Mouse (Mus musculus): ENCODE measurements at regions not wholly inside any gene's neighbourhood (a gene's known extent, or its start where the extent isn't known, plus 50 kb on each side); places are given as distances from the start of the nearest gene placed in this dataset.

DNA sequence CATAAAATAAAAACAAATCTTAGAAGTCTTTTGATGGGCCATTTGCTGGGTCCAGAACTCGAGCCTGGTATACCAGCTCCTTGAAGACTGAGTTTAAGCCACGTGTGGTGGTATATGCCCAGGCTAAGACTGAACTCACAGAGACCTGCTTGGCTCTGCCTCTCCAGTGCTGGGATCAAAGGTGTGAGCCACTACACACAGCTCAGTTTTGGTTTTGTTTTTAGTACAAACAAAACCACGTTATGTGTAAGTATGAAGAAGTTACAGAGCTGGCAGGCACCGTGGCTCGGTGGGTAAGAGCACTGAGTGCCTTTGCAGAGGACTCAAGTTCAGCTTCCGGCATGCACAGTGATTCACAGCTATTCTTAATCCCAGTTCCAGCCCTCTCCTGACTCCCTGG is 75.6 kb downstream of the Wdr5 start:
- DNase-seq (ENCODE audit: low read depth, low spot score): no peak

DNA sequence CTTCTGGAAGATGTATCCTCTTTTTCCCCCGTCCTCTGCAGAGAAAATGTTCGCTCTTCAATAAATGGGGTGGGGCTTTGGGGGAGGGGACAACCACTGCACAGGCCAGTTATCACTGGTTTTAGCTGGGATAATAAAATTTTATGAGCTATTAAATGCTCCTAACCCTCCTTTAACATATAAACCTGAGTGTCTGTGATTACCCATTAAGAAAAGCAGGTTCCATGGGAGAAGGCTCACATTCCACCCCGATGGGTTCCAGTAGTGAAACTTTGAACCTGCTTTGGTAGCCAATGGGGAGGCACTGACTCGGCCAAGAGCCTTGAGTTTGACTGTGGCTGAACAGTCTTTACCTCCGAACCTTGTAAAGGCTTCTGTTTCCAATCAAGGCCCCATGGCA is 76.7 kb downstream of the Wdr5 start:
- DNase-seq (ENCODE audit: low read depth, low spot score): no peak

DNA sequence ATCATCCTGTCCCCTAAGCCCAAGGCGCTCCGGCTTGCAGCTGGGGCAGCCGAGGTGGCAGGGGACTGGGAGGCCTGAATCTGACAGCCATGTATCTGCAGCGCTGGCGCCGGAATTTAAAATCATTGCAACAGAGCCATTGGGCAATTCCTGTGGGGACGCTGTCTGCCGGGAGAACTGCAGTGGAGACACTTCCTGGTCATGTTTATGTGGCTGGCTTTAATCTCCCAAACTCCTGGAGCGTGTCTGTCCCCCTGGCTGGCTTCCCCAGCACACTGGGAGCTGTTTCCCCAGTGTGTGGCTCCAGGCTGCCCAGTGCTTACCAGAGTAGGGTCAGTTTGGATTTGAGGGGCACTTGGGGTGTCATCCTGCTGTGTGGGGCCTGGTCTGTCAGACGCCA is 78.4 kb downstream of the Wdr5 start:
- DNase-seq (ENCODE audit: low read depth, low spot score): peak; percentile 65

DNA sequence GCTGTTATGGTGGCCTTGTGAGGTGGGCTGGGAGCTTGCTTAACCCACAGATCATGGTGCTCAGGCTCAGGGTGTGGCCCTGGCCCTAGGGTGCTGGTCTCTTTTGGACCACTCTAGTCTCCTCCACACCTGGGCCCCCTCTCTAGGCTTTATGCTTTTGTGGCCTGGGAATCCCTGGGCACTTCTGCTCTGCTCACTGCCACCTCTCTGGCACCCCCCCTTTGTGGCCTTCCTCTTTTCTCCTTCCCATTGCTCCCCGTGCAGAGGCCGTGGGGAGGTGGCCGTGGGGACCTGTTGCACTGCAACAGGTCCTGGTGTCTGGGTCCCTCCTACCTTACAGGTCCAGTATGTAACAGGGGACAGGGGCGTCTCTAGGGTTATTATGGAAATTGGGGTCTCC is 80.3 kb downstream of the Wdr5 start:
- DNase-seq (ENCODE audit: low read depth, low spot score): no peak

DNA sequence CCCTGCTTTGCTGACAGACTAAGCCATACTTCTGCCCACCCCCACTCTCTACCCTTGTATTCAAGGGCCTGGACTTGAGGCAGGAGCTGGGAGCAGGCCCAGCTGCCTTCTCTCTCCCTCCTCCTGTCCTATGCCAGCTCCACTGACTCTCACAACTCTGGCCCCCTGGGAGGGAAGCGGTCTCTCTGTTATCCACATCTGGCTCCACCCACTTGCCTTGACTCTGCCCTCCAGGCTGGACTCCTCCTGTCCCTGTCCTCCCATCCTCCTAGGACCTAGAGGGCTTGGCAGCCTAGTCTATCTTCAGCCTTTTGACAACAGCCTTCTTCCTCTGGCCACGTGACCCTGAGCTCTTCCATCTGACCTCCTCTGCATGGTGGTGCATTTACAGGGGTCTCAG is 80.0 kb upstream of the Rxra start:
- DNase-seq (ENCODE audit: low read depth, low spot score): no peak

DNA sequence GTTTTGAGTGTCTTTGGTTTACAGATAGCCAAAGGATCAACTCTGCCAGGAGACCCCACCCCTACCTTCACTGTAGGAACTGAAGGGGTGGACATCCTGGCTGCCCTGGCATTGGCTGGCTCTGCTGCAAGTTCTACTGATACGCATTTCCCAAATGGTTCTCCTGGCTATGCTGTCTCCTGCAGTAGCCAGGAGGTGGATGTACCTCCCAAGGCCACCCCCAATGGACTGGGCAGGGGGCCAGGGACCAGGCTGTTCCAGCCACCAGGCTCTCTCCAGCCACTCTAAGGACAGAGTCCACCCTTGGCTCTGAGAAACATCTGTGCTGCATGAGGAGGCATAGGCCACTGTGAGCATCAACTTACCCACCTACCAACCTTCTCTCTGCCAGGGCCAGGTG is 79.3 kb upstream of the Rxra start:
- no peak for DNase-seq (ENCODE audit: low read depth, low spot score)

DNA sequence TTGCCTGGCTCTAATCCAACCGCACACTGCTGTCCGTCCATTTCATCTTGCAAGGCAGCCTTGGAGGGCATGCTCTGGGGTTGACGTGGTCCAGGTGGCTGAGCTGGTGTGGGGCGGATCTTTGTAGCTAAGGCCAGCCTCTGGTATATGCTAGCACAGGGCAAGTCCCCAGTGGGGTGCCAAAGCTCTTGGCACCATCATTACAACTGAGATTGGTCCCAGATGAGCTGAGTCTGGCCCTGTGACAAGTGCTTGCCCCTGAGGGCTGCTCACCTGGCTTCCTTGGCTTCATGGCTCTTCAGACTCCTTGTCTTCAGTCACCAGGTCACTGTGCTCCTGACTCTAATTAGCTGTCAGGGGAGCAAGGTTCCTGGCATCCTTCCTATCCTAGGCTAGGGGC is 78.3 kb upstream of the Rxra start:
- no peak for DNase-seq (ENCODE audit: low read depth, low spot score)

DNA sequence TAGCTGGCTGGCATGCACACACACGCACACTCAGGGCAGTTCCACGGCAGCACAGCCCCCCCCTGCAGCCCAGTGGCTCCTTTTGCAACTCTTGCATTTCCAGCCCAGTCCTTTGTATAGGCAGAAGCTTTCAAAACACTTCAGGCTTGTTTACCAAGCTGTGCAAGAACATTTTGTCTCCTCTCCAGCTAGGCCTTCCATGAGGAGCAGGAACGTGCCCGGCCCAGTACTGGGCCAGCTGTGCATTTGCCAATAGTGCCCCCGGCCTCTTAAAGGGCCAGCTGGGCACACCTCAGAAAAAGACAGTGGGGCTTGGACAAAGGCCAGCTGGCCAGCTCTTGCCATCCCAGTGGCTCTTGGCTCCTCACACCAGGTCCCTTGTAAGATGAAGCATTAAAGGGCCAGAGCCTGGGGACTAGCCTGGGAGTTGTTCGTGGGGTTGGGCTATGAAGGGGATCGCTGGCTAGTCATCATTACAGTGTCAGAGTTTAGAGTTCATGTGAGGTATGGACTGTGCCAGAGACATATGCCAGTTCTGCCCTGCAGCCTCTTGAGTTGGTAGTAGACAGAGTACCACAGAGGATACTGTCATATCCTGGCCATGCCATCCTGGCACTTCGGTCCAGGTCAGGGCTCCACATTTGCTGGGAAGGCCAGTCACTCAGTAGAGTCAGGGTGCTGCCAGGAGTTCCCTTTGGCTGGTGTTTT is 77.0 kb upstream of the Rxra start:
- DNase-seq (ENCODE audit: low read depth, low spot score): no peak

DNA sequence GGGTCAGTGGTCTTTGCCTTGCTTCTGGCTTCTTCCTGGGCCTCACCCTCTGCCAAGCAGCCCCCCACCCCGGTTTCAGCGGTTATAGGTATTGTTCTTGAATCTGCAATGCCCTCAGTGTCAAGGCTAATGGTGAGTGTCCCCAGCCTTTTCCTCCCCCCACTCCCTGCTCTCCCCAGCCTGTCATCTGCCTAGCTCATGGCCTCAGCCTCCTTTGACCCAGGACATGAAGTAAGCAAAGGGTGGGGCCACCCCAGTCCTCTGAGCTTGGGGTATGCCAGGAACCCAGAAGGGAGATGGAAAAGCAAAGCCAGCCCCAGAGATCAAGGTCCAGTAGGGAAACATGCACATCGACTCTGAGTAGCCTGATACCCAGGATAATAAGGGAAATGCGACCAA is 76.5 kb upstream of the Rxra start:
- DNase-seq (ENCODE audit: low read depth, low spot score): no peak

DNA sequence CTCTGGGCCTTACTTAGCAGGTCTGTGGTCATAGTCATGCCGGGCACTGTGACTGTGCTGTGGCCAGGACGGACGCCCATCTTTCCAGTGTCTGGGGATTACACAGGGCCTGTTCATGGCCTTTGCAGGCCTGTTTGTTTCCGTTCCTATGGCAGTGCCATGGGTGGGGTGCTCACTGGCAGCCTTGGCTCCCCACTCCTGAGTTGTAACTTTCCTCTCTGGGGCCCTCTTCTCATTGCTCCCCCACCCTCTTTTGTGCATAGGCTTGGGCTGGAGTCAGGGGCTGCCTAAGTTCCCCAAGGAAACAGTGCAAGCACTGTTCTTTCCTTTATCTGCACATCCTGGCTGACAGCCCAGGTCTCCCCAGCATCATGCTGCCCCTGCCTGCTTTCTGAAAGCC is 72.9 kb upstream of the Rxra start:
- DNase-seq (ENCODE audit: low read depth, low spot score): no peak

DNA sequence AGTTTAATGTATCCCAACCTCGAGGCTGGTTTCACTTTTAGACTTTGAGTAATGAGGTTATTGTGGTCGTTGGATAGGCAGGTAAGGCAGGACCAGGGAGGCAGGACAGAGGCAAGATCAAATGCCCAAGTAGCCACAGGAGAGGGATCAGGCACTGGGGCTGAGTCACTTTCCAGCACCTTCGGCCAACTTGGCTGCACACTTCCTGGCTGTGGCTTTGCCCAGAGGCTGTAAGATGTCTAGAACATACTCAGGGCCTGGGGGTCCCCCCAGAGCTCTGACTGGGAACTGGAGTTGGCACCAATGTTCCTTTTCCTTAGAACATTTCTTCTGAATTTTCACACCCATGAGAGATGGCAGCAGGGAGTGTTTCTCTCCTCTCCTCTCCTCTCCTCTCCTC is 71.7 kb upstream of the Rxra start:
- DNase-seq (ENCODE audit: low read depth, low spot score): peak; percentile 74

DNA sequence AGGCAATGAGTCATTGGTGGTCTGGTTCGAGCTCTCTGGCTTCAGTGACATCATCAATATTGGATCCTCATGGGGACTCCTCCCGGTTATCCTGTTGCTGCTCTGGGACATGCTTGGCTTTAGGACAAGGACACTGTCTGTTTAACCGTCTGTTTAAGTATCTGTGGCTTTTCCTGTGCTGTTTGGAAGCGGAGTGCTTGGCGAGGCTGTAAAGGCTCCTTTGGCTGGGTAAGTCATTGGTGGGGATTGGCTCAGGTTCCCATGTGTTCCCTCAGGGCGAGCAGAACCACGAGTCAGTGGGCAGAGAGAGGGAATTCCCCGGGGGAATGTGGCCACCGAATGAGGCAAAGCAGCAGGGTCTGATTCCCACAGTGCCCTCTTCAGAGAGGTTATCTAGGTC is 69.4 kb upstream of the Rxra start:
- DNase-seq (ENCODE audit: low read depth, low spot score): peak; percentile 42

DNA sequence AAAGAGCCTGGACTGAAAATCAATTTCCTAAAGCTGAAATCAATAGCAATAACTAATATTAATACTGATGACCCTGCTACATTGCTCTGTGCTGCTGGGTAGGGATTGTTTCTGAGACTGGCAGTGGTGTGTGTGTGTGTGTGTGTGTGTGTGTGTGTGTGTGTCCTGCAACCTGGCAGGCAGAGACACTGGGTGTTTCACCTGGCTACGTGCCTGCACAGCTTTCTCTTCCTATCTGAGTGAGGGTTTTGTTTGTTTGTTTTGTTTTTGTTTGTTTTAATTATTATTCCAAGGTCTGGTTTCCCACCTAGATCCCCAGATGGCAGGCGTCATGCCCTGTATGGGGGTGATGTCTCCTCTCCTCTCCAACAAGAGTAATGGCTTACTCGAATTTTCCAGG is 54.5 kb upstream of the Rxra start:
- no peak for DNase-seq (ENCODE audit: low read depth, low spot score)

DNA sequence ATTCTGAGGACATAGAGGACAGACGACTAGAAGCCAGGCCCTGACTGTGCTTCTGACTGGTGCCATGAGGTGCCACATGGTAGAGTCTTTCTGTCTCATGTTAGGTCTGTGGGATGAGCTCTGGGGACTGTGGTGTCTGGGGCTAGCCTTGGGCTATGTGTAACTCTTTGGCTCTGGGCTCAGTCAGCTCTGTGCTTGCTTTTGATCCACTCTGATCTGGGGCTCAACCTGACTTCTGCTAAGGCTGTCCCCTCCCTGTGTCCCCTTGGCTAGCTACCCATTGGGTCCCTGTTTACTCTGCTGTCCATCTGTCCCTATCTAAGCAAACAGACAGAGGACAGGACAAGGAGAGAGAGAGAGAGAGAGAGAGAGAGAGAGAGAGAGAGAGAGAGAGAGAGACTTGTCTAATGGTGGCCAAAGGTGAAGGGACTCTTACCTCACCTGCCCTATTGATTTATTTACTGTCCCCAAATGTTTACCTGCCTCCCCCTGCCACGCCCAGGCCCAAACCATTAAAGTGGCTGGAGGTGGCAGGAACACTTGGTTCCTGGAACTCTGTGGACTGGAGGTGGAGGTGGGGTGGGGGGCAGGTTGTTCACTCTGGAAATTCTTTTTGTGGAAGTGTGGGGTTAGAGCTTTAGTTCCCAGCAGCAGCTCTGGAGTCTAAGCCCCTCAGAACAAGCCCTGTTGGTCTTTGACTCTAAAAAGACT is 51.4 kb upstream of the Rxra start:
- DNase-seq (ENCODE audit: low read depth, low spot score): no peak

Data from 3T3-L1 (cell line).